Mouse (Mus musculus) neural tube, embryonic 11.5 days (tissue): ENCODE results near the gene Nrm. TPM values are rescaled to one million over a fixed set of nuclear protein-coding genes. Genes with fewer than 3 reads are reported as not detected.

Experiments
- microRNA-seq: library from miRNA; unstranded; fragments of <30 nt; microRNA quantifications from one replicate; pipeline ENCODE4, GENCODE M21; 2016
- polyA plus RNA-seq: library from polyadenylated mRNA; unstranded; fragments of >200 nt; fragmentation: Nextera tagmentation; extraction: Ambion mirVana; gene quantifications from 2 replicates; pipeline ENCODE4 v1.2.1, GENCODE M21; 2014

Gene Nrm
- polyA plus RNA-seq, 1 experiment from 2014 or later: 50.3 TPM

Small RNA genes within 50 kb of the gene (microRNA-seq; reads per million reads assigned to microRNA genes)
- gene Gm28033: 2.1 reads per million

Other genes starting within 250 kb of the Nrm start
- gene Gm9573, start 234.7 kb upstream of the Nrm start, polyA plus RNA-seq: not detected in 2 replicates
- gene Mucl3, start 217.6 kb upstream of the Nrm start, polyA plus RNA-seq: 0.09 TPM in 1 of 2 replicates, not detected in the other
- 13.1 and 15.0 TPM in 2 replicates for gene Vars2, start 193.7 kb upstream of the Nrm start, polyA plus RNA-seq
- gene Gtf2h4, start 187.6 kb upstream of the Nrm start, polyA plus RNA-seq: 42.9 and 46.1 TPM in 2 replicates
- 95.8 and 98.1 TPM in 2 replicates for gene Ddr1, start 156.7 kb upstream of the Nrm start, polyA plus RNA-seq
- 2.0 and 2.8 TPM in 2 replicates for gene Ier3, start 39.6 kb upstream of the Nrm start, polyA plus RNA-seq
- gene Flot1, start 38.1 kb upstream of the Nrm start, polyA plus RNA-seq: 48.5 and 52.3 TPM in 2 replicates
- 1,543 and 1,545 TPM in 2 replicates for gene Tubb5, start 23.0 kb upstream of the Nrm start, polyA plus RNA-seq
- gene Mdc1, start 19.8 kb upstream of the Nrm start, polyA plus RNA-seq: 15.0 and 18.3 TPM in 2 replicates
- 34.9 and 39.3 TPM in 2 replicates for gene Ppp1r18, start 4.3 kb downstream of the Nrm start, polyA plus RNA-seq
- gene Dhx16, start 18.5 kb downstream of the Nrm start, polyA plus RNA-seq: 42.9 and 51.3 TPM in 2 replicates
- gene 2310061I04Rik, start 36.1 kb downstream of the Nrm start, polyA plus RNA-seq: 23.7 and 28.5 TPM in 2 replicates
- 213 and 214 TPM in 2 replicates for gene Atat1, start 48.8 kb downstream of the Nrm start, polyA plus RNA-seq
- gene Mrps18b, start 55.1 kb downstream of the Nrm start, polyA plus RNA-seq: 67.9 and 72.0 TPM in 2 replicates
- 48.9 and 49.3 TPM in 2 replicates for gene Ppp1r10, start 55.1 kb downstream of the Nrm start, polyA plus RNA-seq
- gene Abcf1, start 108.4 kb downstream of the Nrm start, polyA plus RNA-seq: 103 and 113 TPM in 2 replicates
- gene Gnl1, start 118.5 kb downstream of the Nrm start, polyA plus RNA-seq: 35.7 and 36.5 TPM in 2 replicates
- gene Prr3, start 118.9 kb downstream of the Nrm start, polyA plus RNA-seq: 39.3 and 44.4 TPM in 2 replicates
- 3.5 and 3.6 TPM in 2 replicates for gene H2-T24, start 159.2 kb downstream of the Nrm start, polyA plus RNA-seq
- gene H2-T23, start 171.5 kb downstream of the Nrm start, polyA plus RNA-seq: 2.7 and 3.0 TPM in 2 replicates
- 9.2 and 10.2 TPM in 2 replicates for gene H2-T22, start 181.4 kb downstream of the Nrm start, polyA plus RNA-seq
- gene Gm6034, start 181.6 kb downstream of the Nrm start, polyA plus RNA-seq: not detected in 2 replicates
- gene Gm11127, start 197.1 kb downstream of the Nrm start, polyA plus RNA-seq: not detected in 2 replicates